Mouse (Mus musculus) liver (tissue): Measurements from ENCODE around the gene Gramd1b.

ENCODE experiments used
- DNase-seq: peaks from one replicate; pipeline ENCODE4 v3.0.0-alpha.2; 2020; ENCODE audit warnings: mixed read lengths

Gene Gramd1b

GRCm38 (mm10) chr9:40300018-40300989, 230.9 kb downstream of the Gramd1b start:
- no peak for DNase-seq

GRCm38 (mm10) chr9:40299323-40299722, 231.9 kb downstream of the Gramd1b start:
- DNase-seq: no peak

- DNase-seq: no peak
Observed at GRCm38 (mm10) chr9:40297969-40298368, 233.2 kb downstream of the Gramd1b start.

- DNase-seq: no peak
Observed at GRCm38 (mm10) chr9:40296251-40296650, 234.9 kb downstream of the Gramd1b start.

- no peak for DNase-seq
Observed at GRCm38 (mm10) chr9:40294866-40295265, 236.3 kb downstream of the Gramd1b start.

- no peak for DNase-seq
Observed at GRCm38 (mm10) chr9:40294210-40294609, 237.0 kb downstream of the Gramd1b start.

- DNase-seq: no peak
Observed at GRCm38 (mm10) chr9:40293740-40294139, 237.4 kb downstream of the Gramd1b start.

- no peak for DNase-seq
Observed at GRCm38 (mm10) chr9:40293286-40293685, 237.9 kb downstream of the Gramd1b start.

- DNase-seq: no peak
Observed at GRCm38 (mm10) chr9:40292475-40292874, 238.7 kb downstream of the Gramd1b start.

GRCm38 (mm10) chr9:40282968-40283367, 248.2 kb downstream of the Gramd1b start:
- DNase-seq: no peak

GRCm38 (mm10) chr9:40279438-40279837, 251.7 kb downstream of the Gramd1b start:
- DNase-seq: no peak

- no peak for DNase-seq
Observed at GRCm38 (mm10) chr9:40277671-40278070, 253.5 kb downstream of the Gramd1b start.

- DNase-seq: no peak
Observed at GRCm38 (mm10) chr9:40275904-40276303, 255.3 kb downstream of the Gramd1b start.

GRCm38 (mm10) chr9:40272822-40273221, 258.4 kb downstream of the Gramd1b start:
- DNase-seq: no peak

- DNase-seq: no peak
Observed at GRCm38 (mm10) chr9:40271075-40271474, 260.1 kb downstream of the Gramd1b start.

GRCm38 (mm10) chr9:40269880-40270279, 261.3 kb downstream of the Gramd1b start:
- no peak for DNase-seq

- DNase-seq: peak; percentile 21
Observed at GRCm38 (mm10) chr9:40269103-40269861, 261.9 kb downstream of the Gramd1b start, which contains the start of gene Scn3b. TSS of gene Scn3b (plus strand) at chr9:40269217.

GRCm38 (mm10) chr9:40268748-40269102, 262.5 kb downstream of the Gramd1b start:
- no peak for DNase-seq

- DNase-seq: no peak
Observed at GRCm38 (mm10) chr9:40268040-40268747, 263.0 kb downstream of the Gramd1b start.

GRCm38 (mm10) chr9:40263874-40264273, 267.3 kb downstream of the Gramd1b start:
- DNase-seq: no peak

- DNase-seq: no peak
Observed at GRCm38 (mm10) chr9:40252459-40252858, 278.7 kb downstream of the Gramd1b start.

GRCm38 (mm10) chr9:40249106-40249505, 282.1 kb downstream of the Gramd1b start:
- DNase-seq: no peak

- DNase-seq: no peak
Observed at GRCm38 (mm10) chr9:40246702-40247101, 284.5 kb downstream of the Gramd1b start.
